Mouse (Mus musculus) liver, embryonic 11.5 days (tissue): Measurements from ENCODE around the gene Gm4792. TPM values are rescaled to one million over a fixed set of nuclear protein-coding genes. Genes with fewer than 3 reads are reported as not detected.

Experiments
- ATAC-seq: fragments of 200-750 bp; cut with Nextera tagmentation; replicated peaks from 2 replicates; pipeline ENCODE4 v1.8.0; 2017; ENCODE audit warnings: moderate number of reproducible peaks, mild to moderate bottlenecking, moderate TSS enrichment, moderate library complexity; ENCODE audit not compliant: low FRiP score
- DNase-seq: peaks from one replicate; pipeline ENCODE4 v3.0.0-alpha.2; 2017; ENCODE audit warnings: low spot score
- H3K27ac ChIP-seq: fragments of 300-500 bp; sonication (generic); 2 replicates; pipeline ENCODE4 v1.5.1; 2014; ENCODE audit warnings: mild to moderate bottlenecking, low read depth, low read length, control low read depth
- H3K27me3 ChIP-seq: fragments of 300-500 bp; sonication (generic); replicated peaks from 2 replicates; pipeline ENCODE4 v1.6.1; 2014; ENCODE audit warnings: low read length, mixed read lengths; ENCODE audit not compliant: control insufficient read depth, insufficient read depth
- H3K36me3 ChIP-seq: fragments of 300-500 bp; sonication (generic); 2 replicates; pipeline ENCODE4 v1.6.1; 2014; ENCODE audit warnings: mild to moderate bottlenecking, low read length, moderate library complexity, mixed read lengths; ENCODE audit not compliant: control insufficient read depth, insufficient read depth
- H3K4me1 ChIP-seq: fragments of 300-500 bp; sonication (generic); replicated peaks from 2 replicates; pipeline ENCODE4 v1.6.1; 2014; ENCODE audit warnings: low read length, mixed read lengths; ENCODE audit not compliant: control insufficient read depth, insufficient read depth
- H3K4me2 ChIP-seq: fragments of 300-500 bp; sonication (generic); 2 replicates; pipeline ENCODE4 v1.6.1; 2014; ENCODE audit warnings: mild to moderate bottlenecking, control low read depth, moderate library complexity
- H3K4me3 ChIP-seq: fragments of 300-500 bp; sonication (generic); 2 replicates; pipeline ENCODE4 v1.5.1; 2014; ENCODE audit warnings: low read depth, low read length, control low read depth
- H3K9ac ChIP-seq: fragments of 300-500 bp; sonication (generic); 2 replicates; pipeline ENCODE4 v1.6.1; 2014; ENCODE audit warnings: low read depth, low read length, control low read depth
- H3K9me3 ChIP-seq: fragments of 300-500 bp; sonication (generic); 2 replicates; pipeline ENCODE4 v1.6.1; 2016; ENCODE audit warnings: low read length, inconsistent platforms, mixed read lengths; ENCODE audit not compliant: control insufficient read depth
- WGBS: fragments of 180-500 bp; shearing (Covaris S2); extraction: QIAGEN DNeasy Blood & Tissue Kit; methylation state at CpG from one replicate; pipeline ENCODE4 v1.1.7; 2014; 5-methylcytosine and 5-hydroxymethylcytosine counted together
- polyA plus RNA-seq: library from polyadenylated mRNA; unstranded; fragments of >200 nt; fragmentation: Nextera tagmentation; extraction: Ambion mirVana; gene quantifications from 2 replicates; pipeline ENCODE4 v1.2.1, GENCODE M21; 2014

Gene Gm4792
- polyA plus RNA-seq, 1 experiment from 2014 or later = not detected

- no peaks in the 10 kb centered on the region for H3K4me1 ChIP-seq
- 1% methylated on average over 45 of the region's 45 CpGs for WGBS
- peaks cover 31% of the 10 kb centered on the region for H3K27me3 ChIP-seq
- ATAC-seq = no peak
- H3K9me3 ChIP-seq = no peaks in the 10 kb centered on the region
- peak overlapping the region; percentile 67 for H3K4me2 ChIP-seq
- DNase-seq = peak; percentile 54
- no peak overlapping the region for H3K27ac ChIP-seq
- H3K36me3 ChIP-seq = no peaks in the 10 kb centered on the region
- H3K4me3 ChIP-seq = peak overlapping the region; percentile 44
- H3K9ac ChIP-seq = no peak overlapping the region
These were observed 13.7 kb upstream of the Gm4792 start for GRCm38 (mm10) chr10:94312007-94312715.

GRCm38 (mm10) chr10:94311511-94312006 lies 13.1 kb upstream of the Gm4792 start, which contains the start of gene Tmcc3:
TSS of gene Tmcc3 (plus strand) at chr10:94311949.
- no peak for ATAC-seq
- H3K4me3 ChIP-seq = peak within 1 kb of the TSS; percentile 44
- DNase-seq = no peak
- no peaks in the 10 kb centered on the region for H3K4me1 ChIP-seq
- 5% methylated on average over 19 of the region's 19 CpGs for WGBS
- peaks cover 31% of the 10 kb centered on the region for H3K27me3 ChIP-seq
- H3K9ac ChIP-seq = no peak within 1 kb of the TSS
- H3K4me2 ChIP-seq = peak within 1 kb of the TSS; percentile 67
- no peaks in the 10 kb centered on the region for H3K9me3 ChIP-seq
- no peak within 1 kb of the TSS for H3K27ac ChIP-seq
- H3K36me3 ChIP-seq = no peaks in the 10 kb centered on the region

- Histone ChIP-seq H3K36me3 (no peaks in the 10 kb centered on the region), H3K9me3 (no peaks in the 10 kb centered on the region), H3K27ac (no peak overlapping the region), H3K4me2 (no peak overlapping the region), H3K4me1 (no peaks in the 10 kb centered on the region), H3K9ac (no peak overlapping the region), H3K4me3 (no peak overlapping the region), H3K27me3 (peaks cover 31% of the 10 kb centered on the region)
- 56% methylated on average over 7 of the region's 9 CpGs for WGBS
- DNase-seq (no peak), ATAC-seq (no peak)
These were observed 12.2 kb upstream of the Gm4792 start for GRCm38 (mm10) chr10:94310499-94311267.

- ATAC-seq = no peak
- H3K4me3 ChIP-seq = no peak overlapping the region
- no peak overlapping the region for H3K27ac ChIP-seq
- H3K4me2 ChIP-seq = no peak overlapping the region
- peak; percentile 37 for DNase-seq
- no peaks in the 10 kb centered on the region for H3K4me1 ChIP-seq
- H3K36me3 ChIP-seq = no peaks in the 10 kb centered on the region
- H3K9ac ChIP-seq = no peak overlapping the region
- WGBS = 57% methylated on average over 5 of the region's 5 CpGs
- H3K9me3 ChIP-seq = no peaks in the 10 kb centered on the region
- peaks cover 4% of the 10 kb centered on the region for H3K27me3 ChIP-seq
These were observed 7.0 kb upstream of the Gm4792 start for GRCm38 (mm10) chr10:94305526-94305925.

GRCm38 (mm10) chr10:94304064-94304657 lies 5.7 kb upstream of the Gm4792 start:
- Histone ChIP-seq H3K4me2 (no peak overlapping the region), H3K4me1 (no peaks in the 10 kb centered on the region), H3K27ac (no peak overlapping the region), H3K4me3 (no peak overlapping the region), H3K9me3 (no peaks in the 10 kb centered on the region), H3K27me3 (no peaks in the 10 kb centered on the region), H3K36me3 (no peaks in the 10 kb centered on the region), H3K9ac (no peak overlapping the region)
- WGBS = 78% methylated on average over 9 of the region's 9 CpGs
- ATAC-seq = no peak
- DNase-seq = no peak

GRCm38 (mm10) chr10:94299301-94299700 lies 798 bp upstream of the Gm4792 start:
- H3K27ac ChIP-seq = no peak overlapping the region

GRCm38 (mm10) chr10:94295923-94296605 lies 2.4 kb downstream of the Gm4792 start:
- no peak for ATAC-seq

More at GRCm38 (mm10) chr10:94299301-94299700, 798 bp upstream of the Gm4792 start:
- no peaks in the 10 kb centered on the region for H3K9me3 ChIP-seq
- no peaks in the 10 kb centered on the region for H3K27me3 ChIP-seq
- DNase-seq (no peak), ATAC-seq (no peak)
- H3K4me3 ChIP-seq = no peak overlapping the region
- no peak overlapping the region for H3K9ac ChIP-seq
- H3K36me3 ChIP-seq = no peaks in the 10 kb centered on the region
- no peaks in the 10 kb centered on the region for H3K4me1 ChIP-seq
- WGBS = 92% methylated on average over 2 of the region's 2 CpGs
- H3K4me2 ChIP-seq = no peak overlapping the region

More at GRCm38 (mm10) chr10:94295923-94296605, 2.4 kb downstream of the Gm4792 start:
- Histone ChIP-seq H3K4me2 (no peak overlapping the region), H3K9ac (no peak overlapping the region), H3K4me1 (no peaks in the 10 kb centered on the region), H3K9me3 (no peaks in the 10 kb centered on the region), H3K36me3 (no peaks in the 10 kb centered on the region), H3K27me3 (no peaks in the 10 kb centered on the region), H3K4me3 (no peak overlapping the region), H3K27ac (no peak overlapping the region)
- 87% methylated on average over 5 of the region's 5 CpGs for WGBS
- no peak for DNase-seq
